Mouse (Mus musculus) heart, postnatal 0 days (tissue): ENCODE data around the gene Lrrc1.

Source experiments
- CTCF ChIP-seq: IDR thresholded peaks from 2 replicates; pipeline ENCODE4 v1.5.1; 2016; ENCODE audit warnings: antibody characterized with exemption, control low read depth, low read depth
- EP300 ChIP-seq: IDR thresholded peaks from 2 replicates; pipeline ENCODE4 v1.6.1; 2016; ENCODE audit warnings: antibody characterized with exemption, low read depth

GRCm38 (mm10) chr9:77523793-77524192 is 20.9 kb downstream of the Lrrc1 start:
- TF ChIP-seq CTCF (no peak), EP300 (no peak)
